Mouse (Mus musculus): ENCODE measurements at regions not wholly inside any gene's neighbourhood (a gene's known extent, or its start where the extent isn't known, plus 50 kb on each side); places are given as distances from the start of the nearest gene placed in this dataset.

GRCm38 (mm10) chr9:30592601-30593000, 165.7 kb downstream of the Snx19 start:
- no peak overlapping the region for H3K9ac ChIP-seq (replicated peaks; ENCODE audit: low read depth, low read length)
- no peak for TF ChIP-seq CTCF (IDR thresholded peaks at IDR 0.05; ENCODE audit: low read depth)
- no peak for TF ChIP-seq EP300 (IDR thresholded peaks at IDR 0.05; ENCODE audit: low read depth)
- H3K4me1 ChIP-seq (ENCODE audit: control insufficient read depth, insufficient read depth) = no peaks in the 10 kb centered on the region
- H3K4me2 ChIP-seq (ENCODE audit: low read depth, low read length) = no peak overlapping the region
- H3K27me3 ChIP-seq (ENCODE audit: control insufficient read depth, insufficient read depth, low read length) = no peaks in the 10 kb centered on the region
- ATAC-seq (ENCODE audit: insufficient read depth, low read depth) (no peak), DNase-seq (ENCODE audit: low spot score) (no peak)
- no peaks in the 10 kb centered on the region for H3K9me3 ChIP-seq (replicated peaks; ENCODE audit: control insufficient read depth, low read length)
- H3K36me3 ChIP-seq (replicated peaks; ENCODE audit: control insufficient read depth, insufficient read depth, low read length) = no peaks in the 10 kb centered on the region
- no peak overlapping the region for H3K27ac ChIP-seq (ENCODE audit: low read depth)
- WGBS = 83% methylated on average over 2 of the region's 2 CpGs
- H3K4me3 ChIP-seq (ENCODE audit: low read depth, low read length) = no peak overlapping the region

- DNase-seq (ENCODE audit: low spot score) (no peak), ATAC-seq (ENCODE audit: insufficient read depth, low read depth) (no peak)
- WGBS = 82% methylated on average over 5 of the region's 5 CpGs
- H3K9ac ChIP-seq (replicated peaks; ENCODE audit: low read depth, low read length) = no peak overlapping the region
- no peak for TF ChIP-seq CTCF (IDR thresholded peaks at IDR 0.05; ENCODE audit: low read depth)
- no peak for TF ChIP-seq EP300 (IDR thresholded peaks at IDR 0.05; ENCODE audit: low read depth)
- no peak overlapping the region for H3K4me2 ChIP-seq (ENCODE audit: low read depth, low read length)
- H3K36me3 ChIP-seq (replicated peaks; ENCODE audit: control insufficient read depth, insufficient read depth, low read length) = no peaks in the 10 kb centered on the region
- no peaks in the 10 kb centered on the region for H3K27me3 ChIP-seq (ENCODE audit: control insufficient read depth, insufficient read depth, low read length)
- no peak overlapping the region for H3K4me3 ChIP-seq (ENCODE audit: low read depth, low read length)
- H3K9me3 ChIP-seq (replicated peaks; ENCODE audit: control insufficient read depth, low read length) = no peaks in the 10 kb centered on the region
- H3K27ac ChIP-seq (ENCODE audit: low read depth) = no peak overlapping the region
- no peaks in the 10 kb centered on the region for H3K4me1 ChIP-seq (ENCODE audit: control insufficient read depth, insufficient read depth)
These were observed 164.3 kb downstream of the Snx19 start for GRCm38 (mm10) chr9:30591246-30591645.

- WGBS = 56% methylated on average over 6 of the region's 6 CpGs
- H3K9me3 ChIP-seq (replicated peaks; ENCODE audit: control insufficient read depth, low read length) = no peaks in the 10 kb centered on the region
- ATAC-seq (ENCODE audit: insufficient read depth, low read depth) (no peak), DNase-seq (ENCODE audit: low spot score) (no peak)
- H3K27me3 ChIP-seq (ENCODE audit: control insufficient read depth, insufficient read depth, low read length) = no peaks in the 10 kb centered on the region
- no peaks in the 10 kb centered on the region for H3K36me3 ChIP-seq (replicated peaks; ENCODE audit: control insufficient read depth, insufficient read depth, low read length)
- H3K4me2 ChIP-seq (ENCODE audit: low read depth, low read length) = no peak overlapping the region
- no peak overlapping the region for H3K27ac ChIP-seq (ENCODE audit: low read depth)
- H3K4me3 ChIP-seq (ENCODE audit: low read depth, low read length) = no peak overlapping the region
- TF ChIP-seq CTCF (IDR thresholded peaks at IDR 0.05; ENCODE audit: low read depth) = no peak
- no peak for TF ChIP-seq EP300 (IDR thresholded peaks at IDR 0.05; ENCODE audit: low read depth)
- H3K4me1 ChIP-seq (ENCODE audit: control insufficient read depth, insufficient read depth) = no peaks in the 10 kb centered on the region
- no peak overlapping the region for H3K9ac ChIP-seq (replicated peaks; ENCODE audit: low read depth, low read length)
These were observed 163.8 kb downstream of the Snx19 start for GRCm38 (mm10) chr9:30590661-30591179.

GRCm38 (mm10) chr9:30581271-30581821, 154.4 kb downstream of the Snx19 start:
- Histone ChIP-seq H3K9ac (replicated peaks; ENCODE audit: low read depth, low read length) (no peak overlapping the region), H3K4me2 (ENCODE audit: low read depth, low read length) (no peak overlapping the region), H3K4me3 (ENCODE audit: low read depth, low read length) (no peak overlapping the region), H3K27ac (ENCODE audit: low read depth) (no peak overlapping the region), H3K4me1 (ENCODE audit: control insufficient read depth, insufficient read depth) (peaks cover 10% of the 10 kb centered on the region; the same call in 1 of the 2 replicates), H3K36me3 (replicated peaks; ENCODE audit: control insufficient read depth, insufficient read depth, low read length) (no peaks in the 10 kb centered on the region), H3K9me3 (replicated peaks; ENCODE audit: control insufficient read depth, low read length) (no peaks in the 10 kb centered on the region), H3K27me3 (ENCODE audit: control insufficient read depth, insufficient read depth, low read length) (no peaks in the 10 kb centered on the region)
- no peak for TF ChIP-seq EP300 (IDR thresholded peaks at IDR 0.05; ENCODE audit: low read depth)
- 53% methylated on average over 9 of the region's 9 CpGs for WGBS
- DNase-seq (ENCODE audit: low spot score) (no peak), ATAC-seq (ENCODE audit: insufficient read depth, low read depth) (no peak)

- ATAC-seq (ENCODE audit: insufficient read depth, low read depth) = no peak
- 74% methylated on average over 6 of the region's 6 CpGs for WGBS
These were observed 153.6 kb downstream of the Snx19 start for GRCm38 (mm10) chr9:30580500-30580899.

GRCm38 (mm10) chr9:30578213-30578612, 151.3 kb downstream of the Snx19 start:
- no peaks in the 10 kb centered on the region for H3K36me3 ChIP-seq (replicated peaks; ENCODE audit: control insufficient read depth, insufficient read depth, low read length)
- H3K27me3 ChIP-seq (ENCODE audit: control insufficient read depth, insufficient read depth, low read length) = no peaks in the 10 kb centered on the region
- no peak overlapping the region for H3K4me3 ChIP-seq (ENCODE audit: low read depth, low read length)
- no peaks in the 10 kb centered on the region for H3K9me3 ChIP-seq (replicated peaks; ENCODE audit: control insufficient read depth, low read length)
- peaks cover 16% of the 10 kb centered on the region; the same call in 1 of the 2 replicates for H3K4me1 ChIP-seq (ENCODE audit: control insufficient read depth, insufficient read depth)
- H3K27ac ChIP-seq (ENCODE audit: low read depth) = no peak overlapping the region
- no peak for DNase-seq (ENCODE audit: low spot score)
- H3K4me2 ChIP-seq (ENCODE audit: low read depth, low read length) = no peak overlapping the region
- no peak for ATAC-seq (ENCODE audit: insufficient read depth, low read depth)
- no peak for TF ChIP-seq EP300 (IDR thresholded peaks at IDR 0.05; ENCODE audit: low read depth)
- no peak for TF ChIP-seq CTCF (IDR thresholded peaks at IDR 0.05; ENCODE audit: low read depth)
- H3K9ac ChIP-seq (replicated peaks; ENCODE audit: low read depth, low read length) = no peak overlapping the region
- 72% methylated on average over 3 of the region's 3 CpGs for WGBS

More at GRCm38 (mm10) chr9:30580500-30580899, 153.6 kb downstream of the Snx19 start:
- no peaks in the 10 kb centered on the region for H3K27me3 ChIP-seq (ENCODE audit: control insufficient read depth, insufficient read depth, low read length)
- H3K27ac ChIP-seq (ENCODE audit: low read depth) = no peak overlapping the region
- no peaks in the 10 kb centered on the region for H3K36me3 ChIP-seq (replicated peaks; ENCODE audit: control insufficient read depth, insufficient read depth, low read length)
- H3K9ac ChIP-seq (replicated peaks; ENCODE audit: low read depth, low read length) = no peak overlapping the region
- no peak overlapping the region for H3K4me2 ChIP-seq (ENCODE audit: low read depth, low read length)
- no peak overlapping the region for H3K4me3 ChIP-seq (ENCODE audit: low read depth, low read length)
- H3K9me3 ChIP-seq (replicated peaks; ENCODE audit: control insufficient read depth, low read length) = no peaks in the 10 kb centered on the region
- TF ChIP-seq EP300 (IDR thresholded peaks at IDR 0.05; ENCODE audit: low read depth) = no peak
- TF ChIP-seq CTCF (IDR thresholded peaks at IDR 0.05; ENCODE audit: low read depth) = no peak
- peaks cover 12% of the 10 kb centered on the region; the same call in 1 of the 2 replicates for H3K4me1 ChIP-seq (ENCODE audit: control insufficient read depth, insufficient read depth)
- no peak for DNase-seq (ENCODE audit: low spot score)
